Mouse (Mus musculus) megakaryocyte, embryonic 14.5 days (primary cell): ENCODE data around the gene Itgb8. TPM values are rescaled to one million over a fixed set of nuclear protein-coding genes. Genes with fewer than 3 reads are reported as not detected.

Experiments used
- H3K27me3 ChIP-seq: replicated peaks from 2 replicates; pipeline ENCODE3; 2012; ENCODE audit warnings: inconsistent platforms
- H3K36me3 ChIP-seq: replicated peaks from 2 replicates; pipeline ENCODE3; 2012; ENCODE audit warnings: low read length, inconsistent platforms, mixed read lengths
- H3K4me1 ChIP-seq: 2 replicates; pipeline ENCODE4 v1.6.1; 2012; ENCODE audit warnings: inconsistent platforms
- H3K4me3 ChIP-seq: replicated peaks from 2 replicates; pipeline ENCODE3; 2012; ENCODE audit warnings: moderate library complexity, mild to moderate bottlenecking, inconsistent platforms
- H3K9me3 ChIP-seq: 2 replicates; pipeline ENCODE4 v1.6.1; 2012; ENCODE audit warnings: inconsistent platforms
- FLI1 ChIP-seq: IDR thresholded peaks from 2 replicates; pipeline ENCODE4 v1.6.1; 2012; ENCODE audit warnings: low read length, inconsistent platforms, mixed read lengths
- GATA1 ChIP-seq: IDR thresholded peaks from 3 replicates; pipeline ENCODE4 v1.6.1; 2012; ENCODE audit warnings: mixed read lengths, low read length, inconsistent platforms, borderline replicate concordance
- polyA plus RNA-seq: library from polyadenylated mRNA; stranded (reverse); fragments of >175 nt; gene quantifications from 2 replicates; pipeline ENCODE4 v1.2.3, GENCODE M21; 2012; ENCODE audit warnings: low replicate concordance; ENCODE audit not compliant: insufficient read depth

Gene Itgb8
- polyA plus RNA-seq, 1 experiment = not detected

DNA sequence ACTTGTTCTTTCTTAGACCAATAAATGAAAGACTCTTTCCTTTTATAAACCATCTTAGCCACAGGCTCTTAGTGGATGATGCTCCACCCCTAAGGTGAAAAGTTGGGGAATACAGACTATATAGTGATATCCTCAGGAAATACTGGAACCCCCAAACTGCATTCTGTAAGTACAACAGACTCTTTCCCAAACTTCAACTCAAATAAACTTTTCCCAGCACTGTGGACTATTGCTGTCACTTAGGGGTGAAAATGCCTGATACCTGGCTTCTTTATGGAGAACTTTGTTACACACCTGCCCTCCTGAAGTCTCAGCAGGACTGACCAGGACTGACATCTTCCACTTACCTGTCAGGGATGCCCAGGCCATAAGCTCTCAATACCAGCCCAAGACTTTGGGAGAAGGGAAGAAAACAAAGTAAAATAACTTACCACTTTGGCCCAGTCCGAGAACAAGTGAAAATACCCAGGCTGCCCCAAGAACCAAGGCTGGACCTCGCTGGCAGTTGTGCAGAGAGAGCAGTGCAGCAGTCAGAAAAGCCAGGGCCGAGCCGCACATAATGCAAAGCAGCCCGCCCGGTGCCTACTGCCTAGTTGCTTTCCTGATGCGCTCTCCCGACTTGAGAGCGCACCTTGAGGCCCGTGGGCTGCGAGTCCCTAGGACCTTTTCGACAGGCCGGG, 1.2 kb downstream of the Itgb8 start:
- H3K4me1 ChIP-seq = peaks cover 17% of the 10 kb centered on the region
- no peaks in the 10 kb centered on the region for H3K36me3 ChIP-seq
- H3K27me3 ChIP-seq = peaks cover 29% of the 10 kb centered on the region
- H3K9me3 ChIP-seq = no peaks in the 10 kb centered on the region
- no peak for TF ChIP-seq GATA1
- TF ChIP-seq FLI1 = no peak
- H3K4me3 ChIP-seq = peak overlapping the region; percentile 14

DNA sequence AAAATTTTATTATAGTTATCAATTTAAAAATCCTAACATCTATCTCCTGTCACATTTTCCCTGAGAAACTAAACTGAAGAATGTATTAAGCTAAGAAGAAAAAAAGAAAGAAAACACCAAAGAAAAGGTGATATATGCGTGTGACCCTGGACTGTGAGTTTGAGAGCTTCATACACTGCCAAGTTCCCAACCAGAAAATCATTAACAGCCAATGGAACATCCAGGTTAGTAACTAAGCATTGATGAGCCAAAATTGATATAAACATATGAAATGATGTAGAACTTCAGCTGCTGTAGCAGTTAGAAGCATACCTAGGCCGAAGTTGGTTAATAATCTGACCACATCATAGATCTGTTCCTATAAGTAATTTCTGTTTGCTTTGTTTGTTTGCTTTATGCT, 6.8 kb downstream of the Itgb8 start:
- Histone ChIP-seq H3K27me3 (peaks cover under 1% of the 10 kb centered on the region), H3K4me3 (no peak overlapping the region), H3K9me3 (no peaks in the 10 kb centered on the region), H3K4me1 (no peaks in the 10 kb centered on the region), H3K36me3 (no peaks in the 10 kb centered on the region)
- TF ChIP-seq GATA1 (no peak), FLI1 (no peak)

- no peaks in the 10 kb centered on the region for H3K4me1 ChIP-seq
- H3K9me3 ChIP-seq = no peaks in the 10 kb centered on the region
- TF ChIP-seq FLI1 (no peak), GATA1 (no peak)
- no peak overlapping the region for H3K4me3 ChIP-seq
- no peaks in the 10 kb centered on the region for H3K27me3 ChIP-seq
- no peaks in the 10 kb centered on the region for H3K36me3 ChIP-seq
These were observed 8.2 kb downstream of the Itgb8 start for GRCm38 (mm10) chr12:119230444-119230843.

GRCm38 (mm10) chr12:119229601-119230000, 9.0 kb downstream of the Itgb8 start:
- Histone ChIP-seq H3K9me3 (no peaks in the 10 kb centered on the region), H3K36me3 (no peaks in the 10 kb centered on the region), H3K4me1 (no peaks in the 10 kb centered on the region), H3K4me3 (no peak overlapping the region), H3K27me3 (no peaks in the 10 kb centered on the region)
- TF ChIP-seq FLI1 (no peak), GATA1 (no peak)

DNA sequence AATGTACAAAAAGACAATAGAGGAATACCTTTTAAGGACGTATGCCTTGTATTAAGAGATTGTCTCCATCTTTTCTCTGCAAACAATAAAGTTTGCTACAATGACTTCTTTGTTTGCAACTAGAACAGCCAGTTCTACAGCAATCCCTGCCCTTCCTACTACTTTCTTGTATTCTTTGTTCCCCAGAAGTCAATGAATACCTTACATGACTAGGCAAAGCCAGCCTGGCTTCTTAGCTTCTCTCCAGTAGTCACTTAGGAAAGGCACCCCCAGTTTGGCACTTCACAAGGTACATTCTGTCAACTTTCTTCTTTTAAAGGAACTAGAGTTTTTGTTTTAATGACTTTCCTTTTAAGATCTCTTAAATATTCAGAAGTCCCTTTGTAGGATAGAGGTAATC, 10.7 kb downstream of the Itgb8 start:
- no peaks in the 10 kb centered on the region for H3K36me3 ChIP-seq
- no peaks in the 10 kb centered on the region for H3K9me3 ChIP-seq
- no peak overlapping the region for H3K4me3 ChIP-seq
- no peaks in the 10 kb centered on the region for H3K4me1 ChIP-seq
- no peak for TF ChIP-seq GATA1
- TF ChIP-seq FLI1 = no peak
- H3K27me3 ChIP-seq = no peaks in the 10 kb centered on the region

DNA sequence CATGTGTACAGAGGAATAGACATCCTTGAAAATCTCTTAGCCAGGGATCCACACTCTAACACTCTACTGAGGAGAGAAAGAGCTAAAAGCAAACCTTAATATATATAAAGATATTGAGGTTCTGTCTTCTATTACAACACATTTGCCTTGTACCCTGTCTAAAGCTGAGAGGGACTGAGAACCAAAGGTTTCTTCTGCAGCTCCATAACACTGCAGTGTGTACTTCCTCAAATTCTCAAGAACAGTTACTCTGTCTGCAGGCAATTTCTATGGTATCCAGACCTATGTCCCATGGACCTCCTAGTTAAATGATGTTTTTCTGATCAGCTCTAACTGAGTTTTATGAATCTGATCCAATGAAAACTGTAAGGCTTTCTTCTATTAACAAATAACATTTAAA, 13.9 kb downstream of the Itgb8 start:
- no peaks in the 10 kb centered on the region for H3K4me1 ChIP-seq
- no peaks in the 10 kb centered on the region for H3K9me3 ChIP-seq
- no peaks in the 10 kb centered on the region for H3K36me3 ChIP-seq
- no peaks in the 10 kb centered on the region for H3K27me3 ChIP-seq
- no peak overlapping the region for H3K4me3 ChIP-seq
- no peak for TF ChIP-seq GATA1
- TF ChIP-seq FLI1 = no peak

- Histone ChIP-seq H3K9me3 (no peaks in the 10 kb centered on the region; the same call in 1 of the 2 replicates), H3K4me3 (no peak overlapping the region), H3K27me3 (no peaks in the 10 kb centered on the region), H3K4me1 (no peaks in the 10 kb centered on the region), H3K36me3 (no peaks in the 10 kb centered on the region)
- TF ChIP-seq GATA1 (no peak), FLI1 (no peak)
These were observed 19.2 kb downstream of the Itgb8 start for GRCm38 (mm10) chr12:119219409-119219808.

DNA sequence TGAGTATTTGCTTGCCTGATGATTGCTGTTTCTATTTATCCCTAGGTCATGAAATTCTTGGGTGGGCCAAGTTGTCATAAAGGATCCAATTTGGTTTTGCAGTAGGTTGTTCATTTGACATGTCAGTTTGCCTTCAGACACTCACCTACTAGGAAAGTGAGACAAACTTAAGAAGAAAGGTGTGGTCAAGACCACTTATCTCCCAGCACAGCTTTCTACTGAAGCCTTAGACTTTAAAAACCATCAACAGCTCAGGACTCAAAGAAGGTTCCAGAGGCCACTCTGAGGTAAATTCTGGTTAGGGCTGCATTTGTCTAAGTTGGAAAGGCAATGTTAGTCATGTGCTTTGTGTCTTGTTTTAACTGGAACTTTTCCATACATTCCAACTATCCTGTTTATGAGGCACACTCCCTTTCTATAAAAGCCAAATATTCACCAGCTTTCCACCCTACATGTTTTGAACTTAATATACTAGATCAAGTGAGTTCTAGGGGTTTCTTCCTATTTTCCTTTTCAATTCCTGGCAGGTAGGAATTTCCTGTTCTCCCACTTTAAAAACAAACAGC, 20.8 kb downstream of the Itgb8 start:
- no peaks in the 10 kb centered on the region; the same call in 1 of the 2 replicates for H3K9me3 ChIP-seq
- H3K4me1 ChIP-seq = no peaks in the 10 kb centered on the region
- no peak for TF ChIP-seq FLI1
- no peak for TF ChIP-seq GATA1
- H3K36me3 ChIP-seq = no peaks in the 10 kb centered on the region
- no peaks in the 10 kb centered on the region for H3K27me3 ChIP-seq
- no peak overlapping the region for H3K4me3 ChIP-seq

GRCm38 (mm10) chr12:119215225-119215624, 23.4 kb downstream of the Itgb8 start:
- no peak overlapping the region for H3K4me3 ChIP-seq
- no peak for TF ChIP-seq GATA1
- TF ChIP-seq FLI1 = no peak
- H3K9me3 ChIP-seq = no peaks in the 10 kb centered on the region; the same call in 1 of the 2 replicates
- H3K27me3 ChIP-seq = no peaks in the 10 kb centered on the region
- no peaks in the 10 kb centered on the region for H3K4me1 ChIP-seq
- H3K36me3 ChIP-seq = no peaks in the 10 kb centered on the region

DNA sequence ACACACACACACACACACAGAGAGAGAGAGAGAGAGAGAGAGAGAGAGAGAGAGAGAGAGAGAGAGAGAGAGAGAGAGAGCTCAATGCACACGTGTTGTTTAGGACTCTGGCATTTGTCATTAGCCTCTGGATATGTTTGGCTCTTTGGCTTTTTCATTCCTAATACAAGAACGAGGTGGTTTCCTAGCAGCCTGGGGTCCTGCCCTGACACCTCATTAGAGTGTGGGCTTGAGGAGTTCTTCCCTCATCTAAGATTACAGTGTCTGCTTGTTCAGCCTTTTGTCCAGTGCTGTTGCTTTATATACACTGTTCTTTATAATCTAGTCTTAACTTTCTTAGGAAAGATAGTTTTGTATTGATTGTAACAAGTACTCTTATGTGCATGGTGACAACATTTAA, 27.1 kb downstream of the Itgb8 start:
- no peak overlapping the region for H3K4me3 ChIP-seq
- no peaks in the 10 kb centered on the region for H3K9me3 ChIP-seq
- H3K36me3 ChIP-seq = no peaks in the 10 kb centered on the region
- no peak for TF ChIP-seq FLI1
- no peaks in the 10 kb centered on the region for H3K4me1 ChIP-seq
- H3K27me3 ChIP-seq = no peaks in the 10 kb centered on the region

- Histone ChIP-seq H3K4me1 (no peaks in the 10 kb centered on the region), H3K36me3 (no peaks in the 10 kb centered on the region), H3K9me3 (no peaks in the 10 kb centered on the region), H3K4me3 (no peak overlapping the region), H3K27me3 (no peaks in the 10 kb centered on the region)
- no peak for TF ChIP-seq FLI1
These were observed 28.0 kb downstream of the Itgb8 start for GRCm38 (mm10) chr12:119210590-119210989.

DNA sequence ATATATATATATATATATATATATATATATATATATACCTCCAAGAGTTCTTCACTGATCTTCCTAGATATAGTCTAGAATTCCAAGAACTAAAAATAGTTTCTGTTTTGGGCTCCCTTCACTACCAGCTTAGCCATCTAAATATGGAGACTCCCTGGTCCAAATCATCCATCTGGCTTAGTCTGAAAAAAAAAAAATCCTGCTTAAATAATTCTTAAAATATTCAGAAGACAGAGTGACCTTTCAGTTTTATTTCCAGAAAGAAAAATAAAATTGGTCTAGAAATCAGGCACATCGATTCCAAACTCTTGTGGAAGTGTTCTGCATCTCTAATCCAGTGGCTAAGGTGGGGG, 28.6 kb downstream of the Itgb8 start:
- H3K36me3 ChIP-seq = no peaks in the 10 kb centered on the region
- H3K4me3 ChIP-seq = no peak overlapping the region
- no peaks in the 10 kb centered on the region for H3K9me3 ChIP-seq
- TF ChIP-seq FLI1 (no peak), GATA1 (no peak)
- H3K4me1 ChIP-seq = no peaks in the 10 kb centered on the region
- no peaks in the 10 kb centered on the region for H3K27me3 ChIP-seq
